Mouse (Mus musculus): ENCODE results near the gene Pou3f1. TPM values are rescaled to one million over a fixed set of nuclear protein-coding genes. Genes with fewer than 3 reads are reported as not detected.

Pou3f1 gene
- polyA plus RNA-seq, 1 experiment from 2014 or later = 14.8 TPM

DNA sequence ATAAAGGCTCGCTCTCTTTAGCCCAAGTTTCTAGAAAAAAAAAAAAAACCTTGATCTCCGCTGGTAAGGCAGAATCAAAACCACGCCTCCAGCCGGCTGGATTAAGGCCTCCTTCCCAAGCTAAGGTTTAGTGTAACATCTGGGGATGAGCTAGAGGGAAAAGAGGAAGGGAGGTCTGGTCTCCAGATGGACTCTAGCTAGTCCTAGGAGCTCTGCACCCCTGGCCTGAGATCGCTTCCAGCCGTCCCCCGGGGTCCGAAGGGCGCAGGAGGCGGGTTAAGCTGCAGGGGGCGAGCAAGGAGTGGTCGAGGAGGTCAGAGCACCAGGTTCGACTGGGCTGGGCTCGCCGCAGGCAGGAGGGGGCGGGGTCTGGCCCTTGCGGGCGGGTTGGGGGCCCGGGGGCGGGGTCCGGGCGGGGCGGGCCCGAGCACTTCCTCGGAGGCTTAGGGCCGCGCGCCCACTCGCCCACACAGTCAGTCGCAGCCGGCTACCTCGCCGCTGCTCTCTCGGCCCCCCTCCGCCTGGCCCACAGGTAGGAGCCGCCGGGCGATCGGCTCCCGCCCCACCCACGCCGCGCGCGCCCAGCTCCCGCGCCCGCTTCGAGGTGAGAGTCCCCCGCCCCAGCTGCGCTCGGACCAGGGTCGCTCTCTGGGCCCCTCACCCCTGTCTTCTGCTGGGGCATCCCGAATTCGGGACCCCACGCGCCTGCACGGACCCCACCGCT, 43.8 kb downstream of the Pou3f1 start, which contains the start of gene Fhl3:
TSS of gene Fhl3 (plus strand) at position 454 of the 724 bp plus-strand sequence.
- peaks cover 21% of the 10 kb centered on the region for H3K4me1 ChIP-seq (ENCODE audit: control insufficient read depth, insufficient read depth, low read length)
- peak; percentile 62 for ATAC-seq

DNA sequence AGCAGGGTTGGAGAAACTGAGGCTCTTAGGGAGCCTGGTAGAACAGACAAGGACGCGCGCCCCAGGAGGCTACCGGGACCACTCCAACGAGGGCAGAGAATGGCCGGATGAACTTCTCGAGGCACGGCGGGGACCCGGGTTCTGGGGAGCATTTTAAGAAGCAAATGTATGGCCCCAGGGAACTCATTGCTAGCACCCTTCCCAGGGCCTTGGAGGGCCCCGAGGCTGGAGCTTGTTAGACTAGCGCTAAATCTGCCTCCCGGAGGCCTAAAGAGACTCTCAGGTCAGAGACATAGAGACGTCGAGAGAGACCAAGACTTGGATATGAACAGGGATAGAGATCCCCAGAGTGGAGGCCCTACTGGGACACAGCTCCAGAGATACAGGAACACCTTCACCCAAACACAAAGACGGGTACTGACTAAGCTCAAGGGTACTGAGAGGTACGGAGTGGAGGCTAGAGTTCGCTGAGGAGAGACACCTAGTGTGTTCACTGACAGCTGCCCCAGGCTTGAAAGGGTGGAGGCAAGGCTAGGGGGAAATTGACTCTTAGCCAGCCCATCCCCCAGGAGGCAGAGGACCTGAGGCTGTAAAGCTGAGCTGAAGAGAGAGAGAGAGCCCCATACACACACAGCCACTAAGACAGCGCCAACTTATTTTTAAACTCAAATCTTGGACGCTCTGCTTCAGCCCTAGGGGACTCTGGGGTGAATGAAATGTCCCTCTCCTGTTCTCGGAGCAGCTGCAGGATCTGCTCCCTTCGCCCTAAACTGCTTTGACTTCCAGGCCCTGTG, 44.6 kb downstream of the Pou3f1 start:
- peaks cover 21% of the 10 kb centered on the region for H3K4me1 ChIP-seq (ENCODE audit: control insufficient read depth, insufficient read depth, low read length)
- DNase-seq (ENCODE audit: low spot score) = peak; percentile 37
- ATAC-seq = peak; percentile 19; the same call in 1 of the 2 replicates
- H3K4me3 ChIP-seq (ENCODE audit: low read depth, low read length) = peak overlapping the region; percentile 57
- H3K9ac ChIP-seq (ENCODE audit: low read length) = peak overlapping the region; percentile 70
- H3K27me3 ChIP-seq (replicated peaks; ENCODE audit: control insufficient read depth, insufficient read depth, low read length) = 0 out of 2 replicates have a peak, but pooled peaks cover 4% of the 10 kb centered on the region
- 5% methylated on average over 22 of the region's 22 CpGs for WGBS
- H3K27ac ChIP-seq (ENCODE audit: low read depth, low read length) = no peak overlapping the region; the same call in 1 of the 2 replicates
- H3K4me2 ChIP-seq (ENCODE audit: low read length) = peak overlapping the region; percentile 99
- H3K36me3 ChIP-seq (ENCODE audit: control insufficient read depth, insufficient read depth, low read length) = no peaks in the 10 kb centered on the region
- no peaks in the 10 kb centered on the region for H3K9me3 ChIP-seq (replicated peaks; ENCODE audit: control insufficient read depth, low read length)

More for the DNA sequence above, 43.8 kb downstream of the Pou3f1 start, which contains the start of gene Fhl3:
- DNase-seq (ENCODE audit: low spot score) = peak; percentile 47
- peak within 1 kb of the TSS; percentile 70 for H3K9ac ChIP-seq (ENCODE audit: low read length)
- H3K27ac ChIP-seq (ENCODE audit: low read depth, low read length) = no peak within 1 kb of the TSS; the same call in 1 of the 2 replicates
- no peaks in the 10 kb centered on the region for H3K36me3 ChIP-seq (ENCODE audit: control insufficient read depth, insufficient read depth, low read length)
- under 1% methylated on average over 38 of the region's 59 CpGs for WGBS
- H3K9me3 ChIP-seq (replicated peaks; ENCODE audit: control insufficient read depth, low read length) = no peaks in the 10 kb centered on the region
- H3K4me3 ChIP-seq (ENCODE audit: low read depth, low read length) = peak within 1 kb of the TSS; percentile 57
- peak within 1 kb of the TSS; percentile 99 for H3K4me2 ChIP-seq (ENCODE audit: low read length)
- H3K27me3 ChIP-seq (replicated peaks; ENCODE audit: control insufficient read depth, insufficient read depth, low read length) = 0 out of 2 replicates have a peak, but pooled peaks cover 4% of the 10 kb centered on the region

DNA sequence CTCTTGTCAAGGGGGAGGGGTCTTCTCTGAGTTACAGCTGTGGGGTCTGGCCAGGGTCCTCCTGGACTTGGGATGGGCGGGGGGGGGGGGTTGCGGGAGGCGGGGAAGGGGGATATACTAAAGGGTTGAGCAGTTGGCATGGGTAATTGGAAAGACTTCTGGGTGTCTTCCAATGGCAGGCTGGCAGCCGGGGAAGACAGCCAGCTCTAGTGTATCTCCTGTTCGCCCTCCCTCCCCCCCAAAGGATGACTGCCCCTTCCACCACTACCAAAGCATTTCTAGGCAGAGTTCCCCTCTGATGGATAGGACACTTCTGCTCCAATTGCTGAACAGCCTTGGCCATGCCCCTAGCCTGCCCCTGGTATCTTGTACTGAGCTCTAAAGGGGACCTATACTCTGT, 45.3 kb downstream of the Pou3f1 start:
- 22% methylated on average over 4 of the region's 5 CpGs for WGBS
- no peak overlapping the region for H3K9ac ChIP-seq (ENCODE audit: low read length)
- DNase-seq (ENCODE audit: low spot score) (peak; percentile 67), ATAC-seq (peak; percentile 10; the same call in 1 of the 2 replicates)
- H3K4me1 ChIP-seq (ENCODE audit: control insufficient read depth, insufficient read depth, low read length) = peaks cover 21% of the 10 kb centered on the region
- H3K4me3 ChIP-seq (ENCODE audit: low read depth, low read length) = 0 out of 2 replicates have a peak overlapping the region, but pooled peaks have one; percentile 57
- peak overlapping the region; percentile 15; the same call in 1 of the 2 replicates for H3K27ac ChIP-seq (ENCODE audit: low read depth, low read length)
- H3K4me2 ChIP-seq (ENCODE audit: low read length) = peak overlapping the region; percentile 99
- no peaks in the 10 kb centered on the region for H3K9me3 ChIP-seq (replicated peaks; ENCODE audit: control insufficient read depth, low read length)
- no peaks in the 10 kb centered on the region for H3K36me3 ChIP-seq (ENCODE audit: control insufficient read depth, insufficient read depth, low read length)
- H3K27me3 ChIP-seq (replicated peaks; ENCODE audit: control insufficient read depth, insufficient read depth, low read length) = 0 out of 2 replicates have a peak, but pooled peaks cover 4% of the 10 kb centered on the region

- H3K9ac ChIP-seq (ENCODE audit: low read length) = no peak overlapping the region
- peaks cover 21% of the 10 kb centered on the region for H3K4me1 ChIP-seq (ENCODE audit: control insufficient read depth, insufficient read depth, low read length)
- H3K4me3 ChIP-seq (ENCODE audit: low read depth, low read length) = no peak overlapping the region
- no peaks in the 10 kb centered on the region for H3K36me3 ChIP-seq (ENCODE audit: control insufficient read depth, insufficient read depth, low read length)
- H3K4me2 ChIP-seq (ENCODE audit: low read length) = no peak overlapping the region
- ATAC-seq = no peak
- H3K27me3 ChIP-seq (replicated peaks; ENCODE audit: control insufficient read depth, insufficient read depth, low read length) = 0 out of 2 replicates have a peak, but pooled peaks cover 4% of the 10 kb centered on the region
- no peaks in the 10 kb centered on the region for H3K9me3 ChIP-seq (replicated peaks; ENCODE audit: control insufficient read depth, low read length)
- DNase-seq (ENCODE audit: low spot score) = no peak
- no peak overlapping the region; the same call in 1 of the 2 replicates for H3K27ac ChIP-seq (ENCODE audit: low read depth, low read length)
- WGBS = 11% methylated on average over 2 of the region's 2 CpGs
These were observed 46.8 kb downstream of the Pou3f1 start for GRCm38 (mm10) chr4:124703406-124703805.

- peak overlapping the region; percentile 44 for H3K9ac ChIP-seq (ENCODE audit: low read length)
- no peaks in the 10 kb centered on the region for H3K36me3 ChIP-seq (ENCODE audit: control insufficient read depth, insufficient read depth, low read length)
- peak overlapping the region; percentile 74; the same call in 1 of the 2 replicates for H3K27ac ChIP-seq (ENCODE audit: low read depth, low read length)
- H3K4me2 ChIP-seq (ENCODE audit: low read length) = peak overlapping the region; percentile 14; the same call in 1 of the 2 replicates
- H3K4me3 ChIP-seq (ENCODE audit: low read depth, low read length) = no peak overlapping the region
- no peaks in the 10 kb centered on the region for H3K9me3 ChIP-seq (replicated peaks; ENCODE audit: control insufficient read depth, low read length)
- 0% methylated on average over 6 of the region's 6 CpGs for WGBS
- H3K27me3 ChIP-seq (replicated peaks; ENCODE audit: control insufficient read depth, insufficient read depth, low read length) = 0 out of 2 replicates have a peak, but pooled peaks cover 7% of the 10 kb centered on the region
- no peak for ATAC-seq
- peaks cover 28% of the 10 kb centered on the region for H3K4me1 ChIP-seq (ENCODE audit: control insufficient read depth, insufficient read depth, low read length)
- peak; percentile 41 for DNase-seq (ENCODE audit: low spot score)
These were observed 47.5 kb downstream of the Pou3f1 start for GRCm38 (mm10) chr4:124703881-124704796.

- Histone ChIP-seq H3K36me3 (ENCODE audit: control insufficient read depth, insufficient read depth, low read length) (no peaks in the 10 kb centered on the region), H3K4me2 (ENCODE audit: low read length) (peak overlapping the region; percentile 14; the same call in 1 of the 2 replicates), H3K9me3 (replicated peaks; ENCODE audit: control insufficient read depth, low read length) (no peaks in the 10 kb centered on the region), H3K27ac (ENCODE audit: low read depth, low read length) (peak overlapping the region; percentile 74; the same call in 1 of the 2 replicates), H3K9ac (ENCODE audit: low read length) (peak overlapping the region; percentile 44; the same call in 1 of the 2 replicates), H3K4me3 (ENCODE audit: low read depth, low read length) (no peak overlapping the region), H3K27me3 (replicated peaks; ENCODE audit: control insufficient read depth, insufficient read depth, low read length) (peaks cover 11% of the 10 kb centered on the region; the same call in 1 of the 2 replicates), H3K4me1 (ENCODE audit: control insufficient read depth, insufficient read depth, low read length) (peaks cover 30% of the 10 kb centered on the region)
- WGBS = 26% methylated on average over 11 of the region's 11 CpGs
- ATAC-seq = no peak
- DNase-seq (ENCODE audit: low spot score) = peak; percentile 13
These were observed 48.3 kb downstream of the Pou3f1 start for GRCm38 (mm10) chr4:124704797-124705474.

GRCm38 (mm10) chr4:124705661-124706269, 49.2 kb downstream of the Pou3f1 start:
- H3K36me3 ChIP-seq (ENCODE audit: control insufficient read depth, insufficient read depth, low read length) = no peaks in the 10 kb centered on the region
- H3K27ac ChIP-seq (ENCODE audit: low read depth, low read length) = no peak overlapping the region
- H3K4me2 ChIP-seq (ENCODE audit: low read length) = no peak overlapping the region
- ATAC-seq (no peak), DNase-seq (ENCODE audit: low spot score) (no peak)
- no peaks in the 10 kb centered on the region for H3K9me3 ChIP-seq (replicated peaks; ENCODE audit: control insufficient read depth, low read length)
- H3K4me3 ChIP-seq (ENCODE audit: low read depth, low read length) = no peak overlapping the region
- 87% methylated on average over 23 of the region's 23 CpGs for WGBS
- H3K9ac ChIP-seq (ENCODE audit: low read length) = no peak overlapping the region
- peaks cover 16% of the 10 kb centered on the region; the same call in 1 of the 2 replicates for H3K27me3 ChIP-seq (replicated peaks; ENCODE audit: control insufficient read depth, insufficient read depth, low read length)
- peaks cover 32% of the 10 kb centered on the region for H3K4me1 ChIP-seq (ENCODE audit: control insufficient read depth, insufficient read depth, low read length)

Measured in forebrain, embryonic 14.5 days (tissue).